Mouse (Mus musculus) stomach, postnatal 0 days (tissue): ENCODE data around the gene Slfn14.

ENCODE experiments used
- CTCF ChIP-seq: IDR thresholded peaks from 2 replicates; pipeline ENCODE4 v1.5.1; 2016; ENCODE audit warnings: antibody characterized with exemption, low read depth, mild to moderate bottlenecking, moderate library complexity
- EP300 ChIP-seq: optimal IDR thresholded peaks from 2 replicates; pipeline ENCODE3; 2016; ENCODE audit warnings: antibody characterized with exemption

GRCm38 (mm10) chr11:83297816-83298215 lies 11.3 kb upstream of the Slfn14 start:
- TF ChIP-seq CTCF (no peak), EP300 (no peak)
